Mouse (Mus musculus): Measurements from ENCODE around the gene Spop. TPM values are rescaled to one million over a fixed set of nuclear protein-coding genes. Genes with fewer than 3 reads are reported as not detected.

Spop gene
- polyA plus RNA-seq, 1 experiment = 38.5 TPM

DNA sequence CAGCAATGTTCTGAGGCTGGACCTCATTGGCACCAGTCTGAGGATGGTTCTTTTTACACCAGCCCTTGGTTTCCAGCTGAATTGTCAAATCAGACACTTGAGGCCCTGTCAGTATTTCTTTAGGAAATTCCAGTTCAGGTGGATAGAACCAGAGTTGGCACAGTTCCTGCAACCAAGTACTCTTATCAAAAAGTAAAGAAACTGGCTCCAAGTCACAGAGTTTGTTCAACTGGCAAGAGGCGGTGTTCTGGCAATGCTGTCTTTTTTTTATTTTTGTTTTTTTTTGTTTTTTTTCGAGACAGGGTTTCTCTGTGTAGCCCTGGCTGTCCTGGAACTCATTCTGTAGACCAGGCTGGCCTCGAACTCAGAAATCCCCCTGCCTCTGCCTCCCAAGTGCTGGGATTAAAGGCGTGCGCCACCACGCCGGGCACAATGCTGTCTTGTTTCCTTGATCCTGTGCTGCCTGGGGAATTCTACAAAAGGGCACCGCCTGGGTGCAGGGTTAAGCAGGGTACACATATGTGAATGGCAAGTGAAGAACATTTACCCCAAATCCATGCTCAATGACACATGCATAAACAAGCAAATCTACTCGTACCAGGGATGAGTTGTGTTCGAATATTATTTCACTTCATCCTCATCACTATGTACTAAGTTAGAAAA lies 4.3 kb upstream of the Spop start:
- no peak overlapping the region for H3K4me3 ChIP-seq (ENCODE audit: low read depth, low read length)
- no peak overlapping the region for H3K9ac ChIP-seq (ENCODE audit: low read depth, poor library complexity, severe bottlenecking)
- H3K4me1 ChIP-seq (ENCODE audit: control insufficient read depth, insufficient read depth, low read length) = no peaks in the 10 kb centered on the region
- no peaks in the 10 kb centered on the region for H3K36me3 ChIP-seq (ENCODE audit: control insufficient read depth, insufficient read depth, low read length, poor library complexity, severe bottlenecking)
- TF ChIP-seq POLR2A (IDR thresholded peaks at IDR 0.05; ENCODE audit: insufficient read depth, low read length) = no peak
- TF ChIP-seq CTCF (IDR thresholded peaks at IDR 0.05; ENCODE audit: low read depth, low read length) = no peak
- no peak for TF ChIP-seq EP300 (IDR thresholded peaks at IDR 0.05; ENCODE audit: insufficient read depth, low read depth, low read length)
- H3K27me3 ChIP-seq (ENCODE audit: control insufficient read depth, insufficient read depth, low read length, poor library complexity, severe bottlenecking) = peaks cover 9% of the 10 kb centered on the region
- peaks cover 5% of the 10 kb centered on the region; the same call in 1 of the 2 replicates for H3K9me3 ChIP-seq (replicated peaks; ENCODE audit: control insufficient read depth, insufficient read depth, low read length, poor library complexity, severe bottlenecking)
- H3K27ac ChIP-seq (ENCODE audit: insufficient read depth, low read length) = no peak overlapping the region

DNA sequence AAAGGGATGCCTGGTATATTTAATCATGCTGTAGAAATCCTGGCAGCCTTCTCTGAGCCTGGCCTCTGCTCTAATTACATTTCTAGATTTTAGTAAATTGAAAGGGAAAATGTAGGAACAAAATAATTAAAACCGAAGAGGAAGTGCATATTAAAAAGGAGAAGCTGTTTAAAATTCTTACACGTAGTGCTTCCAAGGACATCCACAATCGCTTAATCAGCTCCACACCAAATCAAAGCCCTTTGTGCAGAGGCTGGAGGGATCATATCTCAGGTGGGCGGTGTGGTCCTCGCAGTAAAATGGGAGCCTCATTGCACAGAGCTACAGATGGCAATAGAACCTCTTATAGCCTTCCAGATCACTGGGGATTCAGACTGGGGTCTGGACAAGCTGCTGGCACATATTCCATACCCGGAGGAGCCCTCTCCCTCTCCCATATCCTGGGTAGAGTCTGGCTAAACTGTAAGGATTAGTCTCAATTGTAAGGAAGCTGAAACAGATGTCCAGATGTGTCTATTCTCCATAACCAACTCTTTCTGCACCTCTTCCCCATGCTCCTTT lies 2.3 kb upstream of the Spop start:
- Histone ChIP-seq H3K27ac (ENCODE audit: insufficient read depth, low read length) (no peak overlapping the region), H3K4me3 (ENCODE audit: low read depth, low read length) (no peak overlapping the region), H3K27me3 (ENCODE audit: control insufficient read depth, insufficient read depth, low read length, poor library complexity, severe bottlenecking) (peaks cover 9% of the 10 kb centered on the region), H3K36me3 (ENCODE audit: control insufficient read depth, insufficient read depth, low read length, poor library complexity, severe bottlenecking) (no peaks in the 10 kb centered on the region), H3K9ac (ENCODE audit: low read depth, poor library complexity, severe bottlenecking) (no peak overlapping the region), H3K9me3 (replicated peaks; ENCODE audit: control insufficient read depth, insufficient read depth, low read length, poor library complexity, severe bottlenecking) (peaks cover 5% of the 10 kb centered on the region; the same call in 1 of the 2 replicates), H3K4me1 (ENCODE audit: control insufficient read depth, insufficient read depth, low read length) (no peaks in the 10 kb centered on the region)
- TF ChIP-seq CTCF (IDR thresholded peaks at IDR 0.05; ENCODE audit: low read depth, low read length) (no peak), POLR2A (IDR thresholded peaks at IDR 0.05; ENCODE audit: insufficient read depth, low read length) (no peak), EP300 (IDR thresholded peaks at IDR 0.05; ENCODE audit: insufficient read depth, low read depth, low read length) (no peak)

DNA sequence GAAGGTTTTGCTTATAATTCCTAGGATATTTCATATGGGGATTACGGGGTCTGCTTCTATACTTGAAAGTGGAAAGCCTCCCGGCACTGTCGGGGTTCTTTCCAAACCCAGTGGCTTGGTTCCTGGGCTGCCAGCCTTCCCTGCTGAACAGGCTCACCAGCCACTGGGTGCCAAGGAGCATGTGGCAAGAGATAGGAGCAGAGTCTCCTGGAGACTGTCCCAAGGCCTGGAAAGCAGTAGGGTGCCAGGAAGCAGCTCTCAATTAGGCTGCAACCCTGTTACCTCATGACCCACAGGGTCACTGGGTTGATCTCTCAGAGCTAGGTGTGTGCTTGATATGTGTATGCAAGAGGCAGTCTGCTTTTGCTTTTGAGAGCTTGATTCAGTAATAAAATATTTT lies 1.3 kb upstream of the Spop start:
- Histone ChIP-seq H3K4me1 (ENCODE audit: control insufficient read depth, insufficient read depth, low read length) (no peaks in the 10 kb centered on the region), H3K27ac (ENCODE audit: insufficient read depth, low read length) (no peak overlapping the region), H3K27me3 (ENCODE audit: control insufficient read depth, insufficient read depth, low read length, poor library complexity, severe bottlenecking) (peaks cover 9% of the 10 kb centered on the region), H3K9me3 (replicated peaks; ENCODE audit: control insufficient read depth, insufficient read depth, low read length, poor library complexity, severe bottlenecking) (peaks cover 5% of the 10 kb centered on the region; the same call in 1 of the 2 replicates), H3K4me3 (ENCODE audit: low read depth, low read length) (no peak overlapping the region), H3K9ac (ENCODE audit: low read depth, poor library complexity, severe bottlenecking) (no peak overlapping the region), H3K36me3 (ENCODE audit: control insufficient read depth, insufficient read depth, low read length, poor library complexity, severe bottlenecking) (no peaks in the 10 kb centered on the region)
- TF ChIP-seq EP300 (IDR thresholded peaks at IDR 0.05; ENCODE audit: insufficient read depth, low read depth, low read length) = no peak
- no peak for TF ChIP-seq CTCF (IDR thresholded peaks at IDR 0.05; ENCODE audit: low read depth, low read length)
- no peak for TF ChIP-seq POLR2A (IDR thresholded peaks at IDR 0.05; ENCODE audit: insufficient read depth, low read length)

DNA sequence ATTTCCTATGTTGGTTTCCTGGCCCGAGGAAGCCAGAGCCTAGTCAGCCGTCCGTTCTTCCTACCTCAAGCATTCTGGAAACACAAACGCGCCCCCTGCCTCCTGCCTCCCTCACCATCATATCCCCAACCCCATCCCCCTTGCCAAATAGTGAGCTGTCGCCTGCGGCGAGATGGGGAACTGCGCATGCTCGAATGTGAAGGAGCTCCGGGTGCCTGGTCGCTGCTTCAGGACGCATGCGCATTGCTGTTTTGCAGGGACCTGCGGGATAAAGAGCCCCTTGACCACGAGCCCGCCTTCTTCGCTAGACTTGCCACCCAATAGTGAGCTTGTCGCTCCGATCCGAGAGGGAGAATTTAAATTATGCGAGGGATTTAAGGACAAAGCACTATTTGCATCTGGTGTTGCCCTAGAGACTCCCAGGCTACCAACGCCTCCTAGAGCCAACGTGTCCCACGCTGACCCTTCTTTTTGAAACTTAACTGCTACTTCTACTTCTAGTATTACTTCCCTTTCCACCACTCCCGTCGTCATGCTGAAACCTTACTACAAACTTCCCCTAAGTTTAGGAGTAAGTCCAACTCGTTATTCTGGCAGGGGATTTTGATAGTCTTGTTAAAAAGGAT lies 769 bp downstream of the Spop start:
- H3K27me3 ChIP-seq (ENCODE audit: control insufficient read depth, insufficient read depth, low read length, poor library complexity, severe bottlenecking) = peaks cover 9% of the 10 kb centered on the region

DNA sequence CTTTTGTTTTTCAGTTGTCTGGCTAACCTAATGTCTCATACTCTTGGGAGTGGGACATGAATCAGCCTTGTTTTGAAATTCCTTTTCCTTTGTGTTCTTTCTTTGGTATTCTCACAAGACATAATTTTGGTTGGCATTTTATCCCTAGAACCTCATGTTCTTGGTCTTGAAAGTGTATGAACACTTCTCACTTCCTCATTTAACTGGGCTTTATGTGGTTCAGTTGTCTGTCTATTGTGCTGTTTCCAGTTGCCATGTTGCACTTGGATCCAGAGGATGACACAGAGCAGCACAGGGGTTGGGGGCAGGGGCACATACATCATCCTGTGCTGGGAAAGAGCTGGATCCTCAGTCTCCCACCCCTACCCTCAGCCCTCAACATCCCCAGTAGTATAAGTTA lies 2.1 kb downstream of the Spop start:
- Histone ChIP-seq H3K27ac (ENCODE audit: insufficient read depth, low read length) (no peak overlapping the region), H3K9ac (ENCODE audit: low read depth, poor library complexity, severe bottlenecking) (no peak overlapping the region), H3K4me3 (ENCODE audit: low read depth, low read length) (no peak overlapping the region), H3K4me1 (ENCODE audit: control insufficient read depth, insufficient read depth, low read length) (no peaks in the 10 kb centered on the region), H3K27me3 (ENCODE audit: control insufficient read depth, insufficient read depth, low read length, poor library complexity, severe bottlenecking) (peaks cover 9% of the 10 kb centered on the region), H3K36me3 (ENCODE audit: control insufficient read depth, insufficient read depth, low read length, poor library complexity, severe bottlenecking) (no peaks in the 10 kb centered on the region), H3K9me3 (replicated peaks; ENCODE audit: control insufficient read depth, insufficient read depth, low read length, poor library complexity, severe bottlenecking) (peaks cover 5% of the 10 kb centered on the region; the same call in 1 of the 2 replicates)
- TF ChIP-seq EP300 (IDR thresholded peaks at IDR 0.05; ENCODE audit: insufficient read depth, low read depth, low read length) (no peak), POLR2A (IDR thresholded peaks at IDR 0.05; ENCODE audit: insufficient read depth, low read length) (no peak), CTCF (IDR thresholded peaks at IDR 0.05; ENCODE audit: low read depth, low read length) (no peak)

More for the DNA sequence above, 769 bp downstream of the Spop start:
- peaks cover 5% of the 10 kb centered on the region; the same call in 1 of the 2 replicates for H3K9me3 ChIP-seq (replicated peaks; ENCODE audit: control insufficient read depth, insufficient read depth, low read length, poor library complexity, severe bottlenecking)
- H3K36me3 ChIP-seq (ENCODE audit: control insufficient read depth, insufficient read depth, low read length, poor library complexity, severe bottlenecking) = no peaks in the 10 kb centered on the region
- peak overlapping the region; percentile 82 for H3K4me3 ChIP-seq (ENCODE audit: low read depth, low read length)
- H3K27ac ChIP-seq (ENCODE audit: insufficient read depth, low read length) = peak overlapping the region; percentile 78; the same call in 1 of the 2 replicates
- peak overlapping the region; percentile 63 for H3K9ac ChIP-seq (ENCODE audit: low read depth, poor library complexity, severe bottlenecking)
- no peaks in the 10 kb centered on the region for H3K4me1 ChIP-seq (ENCODE audit: control insufficient read depth, insufficient read depth, low read length)
- TF ChIP-seq POLR2A (IDR thresholded peaks at IDR 0.05; ENCODE audit: insufficient read depth, low read length) (no peak), CTCF (IDR thresholded peaks at IDR 0.05; ENCODE audit: low read depth, low read length) (no peak), EP300 (IDR thresholded peaks at IDR 0.05; ENCODE audit: insufficient read depth, low read depth, low read length) (0 out of 2 replicates have a peak, but pooled peaks have one; percentile 34)
